Mouse (Mus musculus): ENCODE data around the gene Ccdc71. TPM values are rescaled to one million over a fixed set of nuclear protein-coding genes. Genes with fewer than 3 reads are reported as not detected.
A peak's percentile ranks its signal among the peaks of the same experiment; 100 is the strongest.

The Ccdc71 gene
- total and polyA plus RNA-seq, 3 experiments: 22.3 to 52.4 (median 25.6) TPM

DNA sequence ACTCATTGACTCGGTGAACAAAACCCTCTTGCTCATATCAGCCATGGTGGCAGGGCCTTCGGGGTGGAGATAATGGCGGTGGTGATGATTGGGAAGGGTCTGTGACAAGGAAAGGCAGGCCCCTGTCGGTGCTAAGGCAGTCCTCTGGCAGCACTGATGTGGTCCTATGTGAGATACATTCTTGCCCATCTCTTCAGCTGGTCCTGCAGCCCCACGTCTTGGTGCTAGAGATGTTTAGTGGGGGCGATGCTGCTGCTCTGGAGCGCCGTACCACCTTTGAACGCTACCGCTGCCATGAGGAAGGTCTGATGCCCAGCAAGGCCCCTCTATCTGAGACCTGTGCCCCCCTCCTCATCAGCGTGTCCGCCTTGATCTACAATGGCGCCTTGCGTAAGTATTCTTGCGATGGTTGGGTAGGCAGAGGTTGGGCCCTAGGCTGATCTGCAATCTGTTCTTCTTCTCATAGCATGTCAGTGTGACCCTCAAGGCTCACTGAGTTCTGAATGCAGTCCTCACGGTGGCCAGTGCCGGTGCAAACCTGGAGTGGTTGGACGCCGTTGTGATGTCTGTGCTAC, 25.1 kb downstream of the Ccdc71 start:
- H3K36me3 ChIP-seq (replicated peaks): no peaks in the 10 kb centered on the region

GRCm38 (mm10) chr9:108486973-108487530, 26.7 kb downstream of the Ccdc71 start:
- H3K9me3 ChIP-seq (replicated peaks): no peaks in the 10 kb centered on the region
- peaks cover 3% of the 10 kb centered on the region for H3K36me3 ChIP-seq (replicated peaks)
- peaks cover 28% of the 10 kb centered on the region for H3K4me1 ChIP-seq (ENCODE audit: insufficient read depth, low read depth, low read length)
- DNase-seq (ENCODE audit: low spot score) (no peak), ATAC-seq (ENCODE audit: extremely low read depth, insufficient number of reproducible peaks, low FRiP score, poor library complexity, severe bottlenecking) (no peak)
- TF ChIP-seq GATA2 (IDR thresholded peaks at IDR 0.05; ENCODE audit: borderline replicate concordance, low read depth, low read length) (no peak), POLR2AphosphoS5 (IDR thresholded peaks at IDR 0.05; ENCODE audit: insufficient replicate concordance, low read depth, low read length) (no peak), GATA1 (IDR thresholded peaks at IDR 0.05; ENCODE audit: borderline replicate concordance, low read length) (no peak), TAL1 (conservative IDR thresholded peaks at IDR 0.05; ENCODE audit: low read depth, low read length) (no peak), CTCF (IDR thresholded peaks at IDR 0.05; ENCODE audit: low read depth, low read length) (no peak)
- H3K27me3 ChIP-seq (ENCODE audit: insufficient read depth, low read length): peaks cover 57% of the 10 kb centered on the region
- H3K4me3 ChIP-seq (ENCODE audit: low read depth, low read length): no peak overlapping the region

More for the DNA sequence above, 25.1 kb downstream of the Ccdc71 start:
- peaks cover 25% of the 10 kb centered on the region for H3K4me1 ChIP-seq (ENCODE audit: insufficient read depth, low read depth, low read length)
- no peaks in the 10 kb centered on the region for H3K9me3 ChIP-seq (replicated peaks)
- no peak for TF ChIP-seq POLR2AphosphoS5 (IDR thresholded peaks at IDR 0.05; ENCODE audit: insufficient replicate concordance, low read depth, low read length)
- TF ChIP-seq TAL1 (conservative IDR thresholded peaks at IDR 0.05; ENCODE audit: low read depth, low read length): no peak
- no peak for TF ChIP-seq GATA1 (IDR thresholded peaks at IDR 0.05; ENCODE audit: borderline replicate concordance, low read length)
- TF ChIP-seq CTCF (IDR thresholded peaks at IDR 0.05; ENCODE audit: low read depth, low read length): no peak
- no peak for TF ChIP-seq GATA2 (IDR thresholded peaks at IDR 0.05; ENCODE audit: borderline replicate concordance, low read depth, low read length)
- no peak for DNase-seq (ENCODE audit: low spot score)
- no peak overlapping the region for H3K4me3 ChIP-seq (ENCODE audit: low read depth, low read length)
- peaks cover 70% of the 10 kb centered on the region for H3K27me3 ChIP-seq (ENCODE audit: insufficient read depth, low read length)
- ATAC-seq (ENCODE audit: extremely low read depth, insufficient number of reproducible peaks, low FRiP score, poor library complexity, severe bottlenecking): no peak

- Histone ChIP-seq H3K4me3 (ENCODE audit: low read depth, low read length) (no peak overlapping the region), H3K4me1 (ENCODE audit: insufficient read depth, low read depth, low read length) (peaks cover 39% of the 10 kb centered on the region), H3K27me3 (ENCODE audit: insufficient read depth, low read length) (peaks cover 44% of the 10 kb centered on the region), H3K36me3 (replicated peaks) (peaks cover 16% of the 10 kb centered on the region), H3K9me3 (replicated peaks) (no peaks in the 10 kb centered on the region)
- ATAC-seq (ENCODE audit: extremely low read depth, insufficient number of reproducible peaks, low FRiP score, poor library complexity, severe bottlenecking): no peak
- DNase-seq (ENCODE audit: low spot score): no peak
- TF ChIP-seq CTCF (IDR thresholded peaks at IDR 0.05; ENCODE audit: low read depth, low read length) (no peak), TAL1 (conservative IDR thresholded peaks at IDR 0.05; ENCODE audit: low read depth, low read length) (no peak)
Measured at GRCm38 (mm10) chr9:108488403-108488802, 28.1 kb downstream of the Ccdc71 start.

DNA sequence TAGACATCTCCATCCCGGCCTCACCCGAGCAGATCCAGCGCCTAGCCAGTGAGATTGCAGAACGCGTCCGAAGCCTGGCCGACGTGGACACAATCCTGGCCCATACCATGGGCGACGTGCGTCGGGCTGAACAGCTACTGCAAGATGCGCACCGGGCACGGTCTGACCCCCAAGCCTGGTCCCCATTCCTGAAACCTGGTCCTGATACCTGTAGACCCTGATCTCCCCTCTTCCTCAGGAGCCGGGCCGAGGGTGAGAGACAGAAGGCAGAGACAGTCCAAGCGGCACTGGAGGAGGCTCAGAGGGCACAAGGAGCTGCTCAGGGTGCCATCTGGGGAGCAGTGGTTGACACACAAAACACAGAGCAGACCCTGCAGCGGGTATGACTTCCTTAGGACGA, 28.9 kb downstream of the Ccdc71 start:
- peaks cover 36% of the 10 kb centered on the region for H3K27me3 ChIP-seq (ENCODE audit: insufficient read depth, low read length)
- no peaks in the 10 kb centered on the region for H3K9me3 ChIP-seq (replicated peaks)
- H3K4me3 ChIP-seq (ENCODE audit: low read depth, low read length): no peak overlapping the region
- DNase-seq (ENCODE audit: low spot score) (no peak), ATAC-seq (ENCODE audit: extremely low read depth, insufficient number of reproducible peaks, low FRiP score, poor library complexity, severe bottlenecking) (no peak)
- peaks cover 24% of the 10 kb centered on the region for H3K36me3 ChIP-seq (replicated peaks)
- H3K4me1 ChIP-seq (ENCODE audit: insufficient read depth, low read depth, low read length): peaks cover 43% of the 10 kb centered on the region
- TF ChIP-seq GATA2 (IDR thresholded peaks at IDR 0.05; ENCODE audit: borderline replicate concordance, low read depth, low read length) (no peak), GATA1 (IDR thresholded peaks at IDR 0.05; ENCODE audit: borderline replicate concordance, low read length) (no peak), TAL1 (conservative IDR thresholded peaks at IDR 0.05; ENCODE audit: low read depth, low read length) (no peak), POLR2AphosphoS5 (IDR thresholded peaks at IDR 0.05; ENCODE audit: insufficient replicate concordance, low read depth, low read length) (no peak), CTCF (IDR thresholded peaks at IDR 0.05; ENCODE audit: low read depth, low read length) (no peak)

GRCm38 (mm10) chr9:108489702-108490558, 29.6 kb downstream of the Ccdc71 start:
- ATAC-seq (ENCODE audit: extremely low read depth, insufficient number of reproducible peaks, low FRiP score, poor library complexity, severe bottlenecking) (no peak), DNase-seq (ENCODE audit: low spot score) (no peak)
- peak overlapping the region; percentile 91 for H3K4me3 ChIP-seq (ENCODE audit: low read depth, low read length)
- H3K4me1 ChIP-seq (ENCODE audit: insufficient read depth, low read depth, low read length): peaks cover 46% of the 10 kb centered on the region
- no peaks in the 10 kb centered on the region for H3K9me3 ChIP-seq (replicated peaks)
- H3K36me3 ChIP-seq (replicated peaks): peaks cover 32% of the 10 kb centered on the region
- no peak for TF ChIP-seq CTCF (IDR thresholded peaks at IDR 0.05; ENCODE audit: low read depth, low read length)
- TF ChIP-seq GATA1 (IDR thresholded peaks at IDR 0.05; ENCODE audit: borderline replicate concordance, low read length): no peak
- no peak for TF ChIP-seq TAL1 (conservative IDR thresholded peaks at IDR 0.05; ENCODE audit: low read depth, low read length)
- TF ChIP-seq GATA2 (IDR thresholded peaks at IDR 0.05; ENCODE audit: borderline replicate concordance, low read depth, low read length): no peak
- no peak for TF ChIP-seq POLR2AphosphoS5 (IDR thresholded peaks at IDR 0.05; ENCODE audit: insufficient replicate concordance, low read depth, low read length)
- H3K27me3 ChIP-seq (ENCODE audit: insufficient read depth, low read length): peaks cover 32% of the 10 kb centered on the region

- H3K36me3 ChIP-seq (replicated peaks): peaks cover 39% of the 10 kb centered on the region
- H3K9me3 ChIP-seq (replicated peaks): no peaks in the 10 kb centered on the region
Measured at GRCm38 (mm10) chr9:108490559-108491285, 30.4 kb downstream of the Ccdc71 start, which contains the start of gene Usp19. Gene Usp19 (plus strand): TSS chr9:108490602.

More at GRCm38 (mm10) chr9:108490559-108491285, 30.4 kb downstream of the Ccdc71 start, which contains the start of gene Usp19:
- Histone ChIP-seq H3K4me1 (ENCODE audit: insufficient read depth, low read depth, low read length) (peaks cover 46% of the 10 kb centered on the region), H3K4me3 (ENCODE audit: low read depth, low read length) (peak within 1 kb of the TSS; percentile 91), H3K27me3 (ENCODE audit: insufficient read depth, low read length) (peaks cover 24% of the 10 kb centered on the region)
- TF ChIP-seq GATA2 (IDR thresholded peaks at IDR 0.05; ENCODE audit: borderline replicate concordance, low read depth, low read length) (no peak), TAL1 (conservative IDR thresholded peaks at IDR 0.05; ENCODE audit: low read depth, low read length) (no peak), GATA1 (IDR thresholded peaks at IDR 0.05; ENCODE audit: borderline replicate concordance, low read length) (no peak), POLR2AphosphoS5 (IDR thresholded peaks at IDR 0.05; ENCODE audit: insufficient replicate concordance, low read depth, low read length) (no peak), CTCF (IDR thresholded peaks at IDR 0.05; ENCODE audit: low read depth, low read length) (no peak)
- peak; percentile 98 for DNase-seq (ENCODE audit: low spot score)
- ATAC-seq (ENCODE audit: extremely low read depth, insufficient number of reproducible peaks, low FRiP score, poor library complexity, severe bottlenecking): peak; percentile 92

All from G1E (cell line).